ENCODE assay signal across 25 mouse cellular contexts in the genomic region with DNA sequence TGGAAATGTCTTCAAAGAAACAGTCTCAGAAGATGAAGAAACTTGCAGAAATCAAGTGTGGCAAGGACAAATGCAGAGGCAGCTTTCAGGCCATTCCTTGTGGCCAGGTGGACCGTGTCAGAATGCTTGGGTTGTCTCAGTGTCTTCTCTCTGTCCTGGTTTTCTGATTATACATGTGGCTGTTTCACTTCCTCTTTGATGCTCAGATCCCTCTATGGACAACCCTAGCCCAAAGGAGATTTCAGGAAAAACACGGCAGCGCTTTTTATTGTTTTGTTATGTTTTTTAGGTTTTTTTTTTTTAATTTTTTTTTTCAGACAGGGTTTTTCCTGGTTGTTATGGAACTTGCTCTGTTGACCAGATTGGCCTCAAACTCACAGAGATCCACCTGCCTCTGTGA. TPM values are rescaled to one million over a fixed set of nuclear protein-coding genes. Genes with fewer than 3 reads are reported as not detected.
DNase-seq lines count a peak whose midpoint lies in the region; ATAC-seq and TF ChIP-seq lines count a peak whose summit lies in the region.
"Had no signal": no experiment of that assay in that cellular context is flagged by ENCODE, and none has a peak within 500 bp of the region (broad histone marks: within the 10 kb centered on the region; RNA-seq: fewer than 3 reads in every experiment).

No protein-coding gene starts in this region.

- H3K4me1 ChIP-seq in heart, embryonic 10.5 days: peaks cover 47% of the 10 kb centered on the region
- peaks cover 63% of the 10 kb centered on the region for H3K4me1 ChIP-seq in spleen, adult 2 months (ENCODE audit: control insufficient read depth, insufficient read depth, insufficient read length)
- H3K4me1 ChIP-seq in liver, postnatal 0 days (ENCODE audit: insufficient read depth): peaks cover 68% of the 10 kb centered on the region

- no peaks in the 10 kb centered on the region for H3K27me3 ChIP-seq in heart, embryonic 10.5 days (ENCODE audit: insufficient read depth, poor library complexity, severe bottlenecking)
- no peaks in the 10 kb centered on the region for H3K27me3 ChIP-seq in spleen, adult 2 months (ENCODE audit: control insufficient read depth, insufficient read depth, low read length)
- no peaks in the 10 kb centered on the region for H3K27me3 ChIP-seq in liver, postnatal 0 days (ENCODE audit: insufficient read depth, low read length)
- H3K27me3 ChIP-seq: embryonic facial prominence, embryonic 15.5 days; heart, embryonic 12.5 days; hindbrain, embryonic 12.5 days had no signal

- TF ChIP-seq CTCF in spleen, adult 2 months (IDR thresholded peaks at IDR 0.05; ENCODE audit: extremely low read depth, insufficient read depth, insufficient read length, insufficient replicate concordance): no peak
- TF ChIP-seq CTCF in liver, postnatal 0 days (IDR thresholded peaks at IDR 0.05; ENCODE audit: low read depth): no peak

- 0 out of 2 replicates have a peak overlapping the region, but pooled peaks have one; percentile 22 for H3K4me2 ChIP-seq in liver, postnatal 0 days (ENCODE audit: low read depth, low read length)
- H3K4me2 ChIP-seq: embryonic facial prominence, embryonic 15.5 days; heart, embryonic 12.5 days; hindbrain, embryonic 12.5 days had no signal

- H3K9ac ChIP-seq in liver, postnatal 0 days (replicated peaks): no peak overlapping the region
- H3K9ac ChIP-seq: embryonic facial prominence, embryonic 15.5 days; heart, embryonic 12.5 days; hindbrain, embryonic 12.5 days had no signal

- H3K36me3 ChIP-seq in heart, embryonic 10.5 days: no peaks in the 10 kb centered on the region
- H3K36me3 ChIP-seq in spleen, adult 2 months (ENCODE audit: control insufficient read depth, insufficient read depth, low read length): no peaks in the 10 kb centered on the region
- H3K36me3 ChIP-seq in liver, postnatal 0 days (replicated peaks; ENCODE audit: insufficient read depth, low read length): no peaks in the 10 kb centered on the region
- H3K36me3 ChIP-seq: embryonic facial prominence, embryonic 15.5 days; forebrain, embryonic 10.5 days; heart, embryonic 12.5 days; hindbrain, embryonic 12.5 days had no signal

- ATAC-seq in granulocyte monocyte progenitor cell, adult 5-6 weeks (replicated peaks; ENCODE audit: poor library complexity, severe bottlenecking): peak; percentile 34
- no peak for ATAC-seq in liver, postnatal 0 days
- ATAC-seq: CD4-positive, CD25-positive, alpha-beta regulatory T cell, adult 4 months; forebrain, embryonic 14.5 days; hindbrain, embryonic 16.5 days had no signal

- no peak for TF ChIP-seq EP300 in liver, postnatal 0 days (IDR thresholded peaks at IDR 0.05; ENCODE audit: low read depth)

- no peak overlapping the region for H3K4me3 ChIP-seq in heart, embryonic 10.5 days
- no peak overlapping the region for H3K4me3 ChIP-seq in spleen, adult 2 months (ENCODE audit: extremely low read depth, insufficient read depth, insufficient read length)
- no peak overlapping the region for H3K4me3 ChIP-seq in liver, postnatal 0 days (ENCODE audit: low read depth, low read length)
- H3K4me3 ChIP-seq: embryonic facial prominence, embryonic 15.5 days; forebrain, embryonic 10.5 days; gastrocnemius, adult 2 months; heart, embryonic 12.5 days; hindbrain, embryonic 12.5 days had no signal

- DNase-seq in heart, embryonic 10.5 days (ENCODE audit: low spot score): no peak
- DNase-seq in heart, postnatal 25 days (ENCODE audit: low spot score): no peak
- no peak for DNase-seq in spleen, adult 2 months (ENCODE audit: low read depth in 1 of 2, low spot score in 2 of 2)
- DNase-seq in spleen, postnatal 4 days (ENCODE audit: low spot score in 2 of 2): no peak
- DNase-seq in liver, postnatal 0 days: no peak
- DNase-seq in adipocyte (ENCODE audit: low spot score): no peak
- no peak for DNase-seq in left cerebral cortex, postnatal 36 days (ENCODE audit: low spot score in 2 of 2)
- DNase-seq: adrenal gland, adult 8-10 months; adrenal gland, postnatal 36 days; cerebellum, adult 11 months; cerebellum, adult 8-10 months; cerebellum, postnatal 14 days; embryo, embryonic 11 days; gastrocnemius, adult 2 months; gastrocnemius, postnatal 25 days; heart, adult 18-20 months; heart, postnatal 4 days had no signal

- no peak for TF ChIP-seq POLR2A in spleen, adult 2 months (IDR thresholded peaks at IDR 0.05; ENCODE audit: low read depth, low read length)

- 87% methylated on average over 3 of the region's 3 CpGs for WGBS in heart, embryonic 10.5 days
- WGBS in spleen, adult 2 months: 32% methylated on average over 3 of the region's 3 CpGs
- 55% methylated on average over 3 of the region's 3 CpGs for whole genome bisulfite sequencing in liver, postnatal 0 days (ENCODE audit: insufficient replicate concordance)

- no peaks in the 10 kb centered on the region for H3K9me3 ChIP-seq in heart, embryonic 10.5 days
- H3K9me3 ChIP-seq in liver, postnatal 0 days (ENCODE audit: low read length): peaks cover 4% of the 10 kb centered on the region; the same call in 1 of the 2 replicates
- H3K9me3 ChIP-seq: embryonic facial prominence, embryonic 15.5 days; forebrain, embryonic 10.5 days; hindbrain, embryonic 12.5 days had no signal

- 0 out of 2 replicates have a peak overlapping the region, but pooled peaks have one; percentile 47 for H3K27ac ChIP-seq in heart, embryonic 10.5 days
- H3K27ac ChIP-seq in spleen, adult 2 months (ENCODE audit: insufficient read depth, low read length): 0 out of 2 replicates have a peak overlapping the region, but pooled peaks have one; percentile 10
- H3K27ac ChIP-seq in liver, postnatal 0 days (ENCODE audit: low read depth): peak overlapping the region; percentile 23
- H3K27ac ChIP-seq: embryonic facial prominence, embryonic 15.5 days; forebrain, embryonic 10.5 days; gastrocnemius, adult 2 months; hindbrain, embryonic 12.5 days had no signal

- intact Hi-C loops in heart, postnatal 25 days (cut with DNase I): no loop called here
- intact Hi-C loops in left cerebral cortex, postnatal 36 days (cut with DNase I): no loop called here

RNA-seq across cellular contexts. Expression of a gene that starts 35.9 kb away (rescaled TPM):
- polyA plus RNA-seq in heart, embryonic 10.5 days (2016; fragmentation: Nextera tagmentation; extraction: Ambion mirVana): 30.4 and 51.3 TPM in 2 replicates
- total RNA-seq in heart, postnatal 25 days (2021): 10 to 100 TPM; 20.4 to 23.7 TPM
- 20.1 and 21.6 TPM in 2 replicates for polyA plus RNA-seq in spleen, adult 2 months (2012; rRNA removed)
- total RNA-seq in granulocyte monocyte progenitor cell, adult 5-6 weeks (2014; fragmentation: Nextera tagmentation): 37.2 and 49.6 TPM in 2 replicates
- total RNA-seq in granulocyte monocyte progenitor cell, adult 5-6 weeks (2017): 72.8 and 82.4 TPM in 2 replicates
- polyA plus RNA-seq in liver, postnatal 0 days (2015; fragmentation: Nextera tagmentation; extraction: Ambion mirVana): 5.2 and 6.2 TPM in 2 replicates
- total RNA-seq in left cerebral cortex, postnatal 36 days (2021): 1 to 10 TPM; 3.3 to 3.8 TPM

RNA-seq across cellular contexts. Expression of a gene that starts 59.1 kb away (rescaled TPM):
- polyA plus RNA-seq in heart, embryonic 10.5 days (2016; fragmentation: Nextera tagmentation; extraction: Ambion mirVana): 47.6 and 49.0 TPM in 2 replicates
- 10 to 100 TPM; 46.0 to 52.1 TPM for total RNA-seq in heart, postnatal 25 days (2021)
- 21.0 and 27.1 TPM in 2 replicates for polyA plus RNA-seq in spleen, adult 2 months (2012; rRNA removed)
- 3.6 and 8.0 TPM in 2 replicates for total RNA-seq in granulocyte monocyte progenitor cell, adult 5-6 weeks (2014; fragmentation: Nextera tagmentation)
- total RNA-seq in granulocyte monocyte progenitor cell, adult 5-6 weeks (2017): 3.0 and 3.9 TPM in 2 replicates
- 6.9 and 9.1 TPM in 2 replicates for polyA plus RNA-seq in liver, postnatal 0 days (2015; fragmentation: Nextera tagmentation; extraction: Ambion mirVana)
- 100 to 1,000 TPM; 144 to 156 TPM for total RNA-seq in left cerebral cortex, postnatal 36 days (2021)

Comparison
In these comparisons a context has a peak if more than half of its experiments do, and no peak if none do; other contexts are left out.
1. RNA of a gene that starts 35.9 kb away (total RNA-seq): 37.2 to 82.4 TPM in granulocyte monocyte progenitor cell, adult 5-6 weeks and 20.4 to 23.7 TPM in heart, postnatal 25 days; 3.3 to 3.8 TPM in left cerebral cortex, postnatal 36 days; every median in the first group is over 4 times any median in the second.
2. RNA of a gene that starts 59.1 kb away (total RNA-seq): 144 to 156 TPM in left cerebral cortex, postnatal 36 days and 46.0 to 52.1 TPM in heart, postnatal 25 days; 3.0 to 8.0 TPM in granulocyte monocyte progenitor cell, adult 5-6 weeks; every median in the first group is over 4 times any median in the second.
3. Peak in every context shown above with its lines, with median percentiles within 50 percentile points of each other: H3K27ac ChIP-seq.